Mouse (Mus musculus): ENCODE results near the gene Ppil1.

DNA sequence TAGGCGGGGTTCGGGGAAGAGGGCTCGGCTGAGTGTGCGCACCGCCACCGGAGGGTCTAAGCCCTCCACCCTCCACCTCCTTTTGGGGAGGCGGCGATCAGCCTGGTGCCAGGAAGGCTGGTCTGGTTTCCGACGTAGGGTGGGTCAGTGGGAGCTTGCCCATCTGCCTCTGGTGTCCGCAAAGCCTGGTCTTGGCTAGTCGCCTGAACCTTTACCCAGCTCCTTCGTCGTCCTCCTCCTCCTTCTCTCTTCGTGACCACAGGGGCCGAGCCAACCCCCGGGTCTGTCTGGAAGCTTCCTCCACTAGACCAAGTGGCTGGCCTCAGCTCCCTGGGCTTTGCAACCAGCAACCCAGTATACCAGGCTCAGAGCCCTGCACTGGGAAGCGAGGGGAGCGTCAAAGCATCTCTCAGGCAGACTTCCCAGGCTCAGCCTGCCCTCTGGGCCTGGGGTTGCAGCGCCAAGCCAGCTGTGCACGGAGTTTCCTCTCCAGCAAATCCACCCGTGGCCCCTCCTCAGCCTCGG, 25.5 kb downstream of the Ppil1 start:
- TF ChIP-seq GATA1 (IDR thresholded peaks at IDR 0.05; ENCODE audit: low read length), result no peak
- no peak for TF ChIP-seq TAL1 (IDR thresholded peaks at IDR 0.05; ENCODE audit: low read length)
